Mouse (Mus musculus): ENCODE results near the gene Tmem184b. TPM values are rescaled to one million over a fixed set of nuclear protein-coding genes. Genes with fewer than 3 reads are reported as not detected.

Tmem184b gene
- polyA plus RNA-seq, 1 experiment from 2014 or later: 77.2 TPM

- H3K9ac ChIP-seq: no peak overlapping the region
- ATAC-seq (ENCODE audit: insufficient number of reproducible peaks, low FRiP score): no peak
- 86% methylated on average over 5 of the region's 5 CpGs for WGBS
- H3K27ac ChIP-seq (ENCODE audit: poor library complexity, severe bottlenecking): no peak overlapping the region
- no peak overlapping the region for H3K4me3 ChIP-seq
- H3K4me2 ChIP-seq: no peak overlapping the region
- peaks cover 50% of the 10 kb centered on the region for H3K4me1 ChIP-seq (replicated peaks)
- H3K27me3 ChIP-seq (replicated peaks): no peaks in the 10 kb centered on the region
- no peaks in the 10 kb centered on the region for H3K9me3 ChIP-seq (replicated peaks)
- H3K36me3 ChIP-seq: peaks cover 87% of the 10 kb centered on the region
Measured at GRCm38 (mm10) chr15:79366402-79366801, 37.0 kb downstream of the Tmem184b start.

DNA sequence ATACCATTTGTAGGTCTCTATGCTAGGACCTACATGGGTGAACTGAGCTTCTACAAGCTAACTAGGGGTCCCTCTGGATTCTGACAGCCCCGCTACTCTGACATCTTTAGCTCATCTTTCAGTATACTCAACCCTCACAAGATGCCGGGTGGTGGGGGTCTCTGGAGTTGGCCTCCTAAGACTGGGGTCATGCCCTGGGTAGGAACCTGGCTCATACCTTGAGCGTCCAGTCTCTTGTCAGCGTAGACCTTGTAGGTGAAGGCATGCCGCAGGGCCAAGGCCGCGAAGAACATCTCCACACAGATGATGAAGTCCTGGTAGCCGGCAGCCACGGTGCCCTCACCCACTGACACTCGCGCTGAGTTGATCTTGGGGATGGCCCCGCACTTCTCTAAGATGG lies 38.3 kb downstream of the Tmem184b start:
- Histone ChIP-seq H3K9me3 (replicated peaks) (no peaks in the 10 kb centered on the region), H3K27ac (ENCODE audit: poor library complexity, severe bottlenecking) (no peak overlapping the region), H3K36me3 (peaks cover 87% of the 10 kb centered on the region), H3K9ac (no peak overlapping the region), H3K4me2 (no peak overlapping the region), H3K4me1 (replicated peaks) (peaks cover 62% of the 10 kb centered on the region), H3K27me3 (replicated peaks) (no peaks in the 10 kb centered on the region), H3K4me3 (no peak overlapping the region)
- ATAC-seq (ENCODE audit: insufficient number of reproducible peaks, low FRiP score): no peak
- 90% methylated on average over 12 of the region's 12 CpGs for WGBS

GRCm38 (mm10) chr15:79364120-79364519 lies 39.2 kb downstream of the Tmem184b start:
- 0 out of 2 replicates have a peak overlapping the region, but pooled peaks have one; percentile 28 for H3K9ac ChIP-seq
- H3K4me2 ChIP-seq: no peak overlapping the region
- H3K9me3 ChIP-seq (replicated peaks): no peaks in the 10 kb centered on the region
- H3K36me3 ChIP-seq: peaks cover 78% of the 10 kb centered on the region
- H3K27ac ChIP-seq (ENCODE audit: poor library complexity, severe bottlenecking): peak overlapping the region; percentile 14; the same call in 1 of the 2 replicates
- H3K27me3 ChIP-seq (replicated peaks): no peaks in the 10 kb centered on the region
- WGBS: 48% methylated on average over 6 of the region's 6 CpGs
- no peak overlapping the region for H3K4me3 ChIP-seq
- no peak for ATAC-seq (ENCODE audit: insufficient number of reproducible peaks, low FRiP score)
- peaks cover 62% of the 10 kb centered on the region for H3K4me1 ChIP-seq (replicated peaks)

DNA sequence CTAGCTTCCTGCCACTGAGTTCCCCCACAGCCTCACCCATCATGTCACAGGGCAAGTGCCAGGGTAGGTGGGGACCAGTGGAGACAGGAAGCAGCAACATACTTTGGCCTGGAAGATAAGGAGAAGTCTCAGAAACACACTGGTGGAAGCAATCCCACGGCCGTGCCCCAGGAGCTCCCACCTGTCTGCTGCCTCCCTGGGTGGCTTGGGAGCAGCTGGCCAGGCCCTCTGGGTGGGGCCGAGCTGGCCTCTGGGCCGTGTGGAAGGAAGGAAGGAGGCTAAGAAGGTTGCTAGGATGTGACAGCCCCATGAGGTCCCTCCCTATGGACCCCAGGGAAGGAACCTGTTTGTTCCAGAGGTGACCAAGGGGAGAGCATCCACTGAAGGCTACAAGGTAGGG lies 42.3 kb downstream of the Tmem184b start:
- H3K4me3 ChIP-seq: no peak overlapping the region
- H3K4me2 ChIP-seq: no peak overlapping the region
- H3K36me3 ChIP-seq: peaks cover 50% of the 10 kb centered on the region
- peaks cover 71% of the 10 kb centered on the region for H3K4me1 ChIP-seq (replicated peaks)
- H3K9ac ChIP-seq: peak overlapping the region; percentile 10; the same call in 1 of the 2 replicates
- no peaks in the 10 kb centered on the region for H3K27me3 ChIP-seq (replicated peaks)
- ATAC-seq (ENCODE audit: insufficient number of reproducible peaks, low FRiP score): no peak
- H3K9me3 ChIP-seq (replicated peaks): no peaks in the 10 kb centered on the region
- H3K27ac ChIP-seq (ENCODE audit: poor library complexity, severe bottlenecking): peak overlapping the region; percentile 34; the same call in 1 of the 2 replicates
- WGBS: 33% methylated on average over 4 of the region's 4 CpGs

DNA sequence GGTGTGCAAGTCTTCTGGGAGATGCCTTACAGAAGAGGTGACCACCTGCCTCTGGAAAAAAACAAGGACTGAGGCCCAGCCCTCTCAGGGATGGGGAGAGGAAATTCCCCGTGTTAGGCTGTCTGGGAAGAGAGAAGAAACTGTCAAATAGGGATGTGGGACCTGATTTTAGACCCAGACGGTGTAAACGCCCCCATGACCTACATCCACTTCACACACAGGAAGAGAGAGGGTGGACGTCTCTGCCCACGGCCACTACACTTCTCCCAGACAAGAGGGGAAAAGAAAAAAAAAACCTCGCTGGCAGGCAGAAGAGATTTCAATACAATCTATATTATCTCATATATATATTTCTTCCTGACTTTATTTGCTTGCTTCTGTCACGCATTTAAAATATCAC lies 43.0 kb downstream of the Tmem184b start:
- H3K27ac ChIP-seq (ENCODE audit: poor library complexity, severe bottlenecking): peak overlapping the region; percentile 36
- H3K27me3 ChIP-seq (replicated peaks): no peaks in the 10 kb centered on the region
- no peaks in the 10 kb centered on the region for H3K9me3 ChIP-seq (replicated peaks)
- peaks cover 43% of the 10 kb centered on the region for H3K36me3 ChIP-seq
- H3K4me3 ChIP-seq: no peak overlapping the region
- WGBS: 29% methylated on average over 7 of the region's 7 CpGs
- 0 out of 2 replicates have a peak overlapping the region, but pooled peaks have one; percentile 31 for H3K4me2 ChIP-seq
- no peak overlapping the region for H3K9ac ChIP-seq
- H3K4me1 ChIP-seq (replicated peaks): peaks cover 72% of the 10 kb centered on the region
- no peak for ATAC-seq (ENCODE audit: insufficient number of reproducible peaks, low FRiP score)

- H3K4me1 ChIP-seq (replicated peaks): peaks cover 72% of the 10 kb centered on the region
- peaks cover 39% of the 10 kb centered on the region for H3K36me3 ChIP-seq
- no peaks in the 10 kb centered on the region for H3K9me3 ChIP-seq (replicated peaks)
- peak; percentile 18; the same call in 1 of the 2 replicates for ATAC-seq (ENCODE audit: insufficient number of reproducible peaks, low FRiP score)
- H3K4me2 ChIP-seq: peak overlapping the region; percentile 31; the same call in 1 of the 2 replicates
- H3K27ac ChIP-seq (ENCODE audit: poor library complexity, severe bottlenecking): peak overlapping the region; percentile 36
- 18% methylated on average over 6 of the region's 6 CpGs for WGBS
- no peak overlapping the region for H3K9ac ChIP-seq
- no peak overlapping the region for H3K4me3 ChIP-seq
- H3K27me3 ChIP-seq (replicated peaks): no peaks in the 10 kb centered on the region
Measured at GRCm38 (mm10) chr15:79359954-79360353, 43.4 kb downstream of the Tmem184b start.

DNA sequence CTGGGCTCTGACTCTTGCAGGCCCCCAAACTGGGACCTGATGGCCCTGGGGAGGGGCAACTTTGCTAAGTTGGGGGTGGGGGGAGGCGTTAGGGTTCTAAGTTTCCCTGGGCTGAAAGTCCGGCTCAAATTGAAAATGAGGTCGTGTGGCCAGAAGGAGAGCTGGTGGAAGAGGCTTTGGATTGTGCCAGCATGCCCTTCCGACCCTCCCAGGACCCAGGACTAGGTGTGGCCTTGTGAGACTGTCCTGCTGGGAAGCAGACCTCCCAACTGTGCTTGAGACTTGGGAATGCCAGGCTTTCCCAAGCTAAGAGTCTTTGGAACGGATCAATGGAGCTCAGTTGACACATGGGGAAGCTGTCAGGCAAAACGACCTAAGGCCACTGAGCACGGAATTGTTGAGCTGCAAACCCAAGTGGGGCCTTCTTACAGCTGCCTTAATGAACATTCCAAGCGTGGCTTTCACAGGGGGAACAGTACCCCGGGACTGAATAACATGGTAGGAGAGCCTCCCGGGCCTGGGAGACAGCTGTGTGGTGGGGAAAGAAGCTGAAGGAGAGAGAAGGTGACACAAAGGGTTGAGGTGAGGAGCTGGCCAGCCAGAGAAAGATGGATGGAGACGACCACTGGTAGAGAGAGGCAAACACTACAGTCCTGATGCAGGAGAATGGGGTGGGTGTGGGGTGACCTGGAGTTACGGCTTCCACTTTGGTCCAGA lies 45.2 kb downstream of the Tmem184b start:
- Histone ChIP-seq H3K4me1 (replicated peaks) (peaks cover 57% of the 10 kb centered on the region), H3K36me3 (peaks cover 21% of the 10 kb centered on the region), H3K4me3 (peak overlapping the region; percentile 46; the same call in 1 of the 2 replicates), H3K9ac (peak overlapping the region; percentile 74; the same call in 1 of the 2 replicates), H3K27ac (ENCODE audit: poor library complexity, severe bottlenecking) (peak overlapping the region; percentile 46), H3K4me2 (peak overlapping the region; percentile 95), H3K9me3 (replicated peaks) (no peaks in the 10 kb centered on the region), H3K27me3 (replicated peaks) (no peaks in the 10 kb centered on the region)
- ATAC-seq (ENCODE audit: insufficient number of reproducible peaks, low FRiP score): no peak
- 36% methylated on average over 12 of the region's 12 CpGs for WGBS

DNA sequence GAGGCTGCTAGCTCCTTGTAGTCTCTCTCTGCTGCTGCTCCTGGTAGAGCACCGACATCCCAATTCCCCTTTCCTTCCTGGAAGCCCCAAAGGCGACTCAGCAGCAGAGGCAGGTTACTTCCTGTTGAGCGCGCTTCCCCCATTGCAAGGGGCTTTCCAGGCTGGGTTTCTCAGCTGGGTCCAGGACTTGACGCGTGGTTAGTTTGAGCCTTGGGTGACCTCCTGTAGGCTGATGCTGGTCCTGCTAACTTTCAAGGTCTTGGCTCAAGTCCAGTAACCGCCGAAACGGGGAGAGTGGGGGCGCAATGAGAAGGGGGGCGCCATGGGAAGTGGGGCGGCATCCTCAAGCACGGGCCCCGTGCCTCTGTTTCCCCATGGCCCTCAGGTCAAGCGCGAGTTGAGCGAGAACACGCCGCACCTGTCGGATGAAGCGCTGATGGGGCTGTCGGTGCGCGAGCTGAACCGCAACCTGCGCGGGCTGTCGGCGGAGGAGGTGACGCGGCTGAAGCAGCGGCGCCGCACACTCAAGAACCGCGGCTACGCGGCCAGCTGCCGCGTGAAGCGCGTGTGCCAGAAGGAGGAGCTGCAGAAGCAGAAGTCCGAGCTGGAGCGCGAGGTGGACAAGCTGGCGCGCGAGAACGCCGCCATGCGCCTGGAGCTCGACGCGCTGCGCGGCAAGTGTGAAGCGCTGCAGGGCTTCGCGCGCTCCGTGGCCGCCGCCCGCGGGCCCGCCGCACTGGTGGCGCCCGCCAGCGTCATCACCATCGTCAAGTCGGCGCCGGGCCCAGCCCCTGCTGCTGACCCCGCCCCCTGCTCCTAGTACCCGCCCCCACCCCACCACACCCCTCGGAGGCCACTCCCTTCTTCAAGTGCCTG lies 46.1 kb downstream of the Tmem184b start:
- under 1% methylated on average over 64 of the region's 77 CpGs for WGBS
- H3K4me3 ChIP-seq: peak overlapping the region; percentile 46
- peaks cover 60% of the 10 kb centered on the region for H3K4me1 ChIP-seq (replicated peaks)
- peak overlapping the region; percentile 74 for H3K9ac ChIP-seq
- peaks cover 12% of the 10 kb centered on the region for H3K36me3 ChIP-seq
- no peaks in the 10 kb centered on the region for H3K27me3 ChIP-seq (replicated peaks)
- H3K4me2 ChIP-seq: peak overlapping the region; percentile 95
- no peaks in the 10 kb centered on the region for H3K9me3 ChIP-seq (replicated peaks)
- H3K27ac ChIP-seq (ENCODE audit: poor library complexity, severe bottlenecking): peak overlapping the region; percentile 46
- peak; percentile 83 for ATAC-seq (ENCODE audit: insufficient number of reproducible peaks, low FRiP score)

- Histone ChIP-seq H3K4me1 (replicated peaks) (peaks cover 61% of the 10 kb centered on the region), H3K27ac (ENCODE audit: poor library complexity, severe bottlenecking) (no peak overlapping the region)
- no peak for ATAC-seq (ENCODE audit: insufficient number of reproducible peaks, low FRiP score)
Measured at GRCm38 (mm10) chr15:79356481-79356880, 46.9 kb downstream of the Tmem184b start.

DNA sequence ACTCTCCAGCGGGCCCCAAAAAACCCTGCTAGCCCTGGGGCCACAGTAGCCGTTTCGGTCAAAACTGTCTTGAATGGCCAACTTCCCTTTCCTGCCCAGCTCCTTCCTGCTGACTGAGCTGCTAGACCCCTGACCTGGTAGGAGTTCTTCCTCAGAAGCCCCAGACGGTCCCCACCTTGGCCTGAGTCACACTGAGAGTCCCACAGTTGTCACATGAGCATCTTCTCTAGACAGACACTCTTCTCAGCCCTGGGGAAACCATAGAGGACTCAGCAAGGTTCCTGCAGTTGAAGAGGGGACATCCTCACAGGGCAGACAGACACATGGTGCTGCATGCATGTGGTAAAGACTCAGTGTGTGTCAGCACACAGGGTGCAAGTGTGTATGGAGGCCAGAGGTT lies 48.8 kb downstream of the Tmem184b start:
- H3K27me3 ChIP-seq (replicated peaks): no peaks in the 10 kb centered on the region
- WGBS: 74% methylated on average over 4 of the region's 4 CpGs
- H3K9ac ChIP-seq: no peak overlapping the region
- no peak overlapping the region for H3K4me2 ChIP-seq
- H3K36me3 ChIP-seq: no peaks in the 10 kb centered on the region
- H3K4me1 ChIP-seq (replicated peaks): peaks cover 50% of the 10 kb centered on the region
- no peaks in the 10 kb centered on the region for H3K9me3 ChIP-seq (replicated peaks)
- ATAC-seq (ENCODE audit: insufficient number of reproducible peaks, low FRiP score): no peak
- no peak overlapping the region for H3K4me3 ChIP-seq
- H3K27ac ChIP-seq (ENCODE audit: poor library complexity, severe bottlenecking): no peak overlapping the region

More at GRCm38 (mm10) chr15:79356481-79356880, 46.9 kb downstream of the Tmem184b start:
- Histone ChIP-seq H3K4me2 (peak overlapping the region; percentile 95), H3K9ac (0 out of 2 replicates have a peak overlapping the region, but pooled peaks have one; percentile 74), H3K4me3 (peak overlapping the region; percentile 46), H3K27me3 (replicated peaks) (no peaks in the 10 kb centered on the region), H3K36me3 (peaks cover 4% of the 10 kb centered on the region), H3K9me3 (replicated peaks) (no peaks in the 10 kb centered on the region)
- 70% methylated on average over 8 of the region's 8 CpGs for WGBS

Measured in heart, embryonic 12.5 days (tissue).